Mouse (Mus musculus): ENCODE measurements around the gene Eif3l.

DNA sequence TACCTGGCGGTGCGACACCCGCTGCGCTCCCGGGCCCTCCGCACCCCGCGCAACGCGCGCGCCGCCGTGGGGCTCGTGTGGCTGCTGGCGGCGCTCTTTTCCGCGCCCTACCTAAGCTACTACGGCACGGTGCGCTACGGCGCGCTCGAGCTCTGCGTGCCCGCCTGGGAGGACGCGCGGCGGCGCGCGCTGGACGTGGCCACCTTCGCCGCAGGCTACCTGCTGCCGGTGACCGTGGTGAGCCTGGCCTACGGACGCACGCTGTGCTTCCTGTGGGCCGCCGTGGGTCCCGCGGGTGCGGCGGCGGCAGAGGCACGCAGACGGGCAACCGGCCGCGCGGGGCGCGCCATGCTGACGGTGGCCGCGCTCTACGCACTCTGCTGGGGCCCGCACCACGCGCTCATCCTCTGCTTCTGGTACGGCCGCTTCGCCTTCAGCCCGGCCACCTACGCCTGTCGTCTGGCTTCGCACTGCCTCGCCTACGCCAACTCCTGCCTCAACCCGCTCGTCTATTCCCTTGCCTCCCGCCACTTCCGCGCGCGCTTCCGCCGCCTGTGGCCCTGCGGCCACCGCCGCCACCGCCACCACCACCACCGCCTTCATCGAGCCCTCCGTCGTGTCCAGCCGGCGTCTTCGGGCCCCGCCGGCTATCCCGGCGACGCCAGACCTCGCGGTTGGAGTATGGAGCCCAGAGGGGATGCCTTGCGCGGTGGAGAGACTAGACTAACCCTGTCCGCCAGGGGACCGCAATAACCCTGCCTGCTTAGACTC, 32.1 kb upstream of the Eif3l start:
- TF ChIP-seq GATA1 (IDR thresholded peaks at IDR 0.05; ENCODE audit: borderline replicate concordance, low read length): no peak
- no peak for TF ChIP-seq FLI1 (IDR thresholded peaks at IDR 0.05; ENCODE audit: low read length)

All from megakaryocyte, embryonic 14.5 days (primary cell).